Mouse (Mus musculus) liver, postnatal 0 days (tissue): ENCODE data around the gene Filip1l. TPM values are rescaled to one million over a fixed set of nuclear protein-coding genes. Genes with fewer than 3 reads are reported as not detected.

ENCODE experiments used
- ATAC-seq: fragments of 200-750 bp; cut with Nextera tagmentation; 2 replicates; pipeline ENCODE4 v1.8.0; 2017; ENCODE audit warnings: mild to moderate bottlenecking, moderate library complexity
- DNase-seq: peaks from one replicate; pipeline ENCODE4 v3.0.0-alpha.2; 2016
- H3K27ac ChIP-seq: fragments of 300-500 bp; sonication (generic); 2 replicates; pipeline ENCODE4 v1.5.1; 2014; ENCODE audit warnings: antibody characterized with exemption, moderate library complexity, mild to moderate bottlenecking, low read depth
- H3K27me3 ChIP-seq: fragments of 300-500 bp; sonication (generic); 2 replicates; pipeline ENCODE4 v1.6.1; 2014; ENCODE audit warnings: low read length, control low read depth, mixed read lengths; ENCODE audit not compliant: insufficient read depth
- H3K36me3 ChIP-seq: fragments of 300-500 bp; sonication (generic); replicated peaks from 2 replicates; pipeline ENCODE4 v1.6.1; 2014; ENCODE audit warnings: mild to moderate bottlenecking, control low read depth, low read length, moderate library complexity, mixed read lengths; ENCODE audit not compliant: insufficient read depth
- H3K4me1 ChIP-seq: fragments of 300-500 bp; sonication (generic); 2 replicates; pipeline ENCODE4 v1.6.1; 2014; ENCODE audit warnings: antibody characterized with exemption, mild to moderate bottlenecking, control low read depth; ENCODE audit not compliant: insufficient read depth
- H3K4me2 ChIP-seq: fragments of 300-500 bp; sonication (generic); 2 replicates; pipeline ENCODE4 v1.6.1; 2014; ENCODE audit warnings: low read depth, mild to moderate bottlenecking, low read length, moderate library complexity, mixed read lengths
- H3K4me3 ChIP-seq: fragments of 300-500 bp; sonication (generic); 2 replicates; pipeline ENCODE4 v1.5.1; 2014; ENCODE audit warnings: low read depth, low read length
- H3K9ac ChIP-seq: fragments of 300-500 bp; sonication (generic); replicated peaks from 2 replicates; pipeline ENCODE4 v1.6.1; 2014; ENCODE audit warnings: mild to moderate bottlenecking, moderate library complexity
- H3K9me3 ChIP-seq: fragments of 300-500 bp; sonication (generic); 2 replicates; pipeline ENCODE4 v1.6.1; 2016; ENCODE audit warnings: mild to moderate bottlenecking, control low read depth, low read length, mixed read lengths
- CTCF ChIP-seq: sonication (generic); IDR thresholded peaks from 2 replicates; pipeline ENCODE4 v1.5.1; 2016; ENCODE audit warnings: antibody characterized with exemption, low read depth
- EP300 ChIP-seq: IDR thresholded peaks from 2 replicates; pipeline ENCODE4 v1.6.1; 2016; ENCODE audit warnings: antibody characterized with exemption, low read depth, mild to moderate bottlenecking
- WGBS: fragments of 180-500 bp; shearing (Covaris S2); extraction: QIAGEN DNeasy Blood & Tissue Kit; methylation state at CpG from one replicate; pipeline ENCODE4 v1.1.7; 2014; ENCODE audit not compliant: insufficient replicate concordance; 5-methylcytosine and 5-hydroxymethylcytosine counted together
- polyA plus RNA-seq: library from polyadenylated mRNA; unstranded; fragments of >200 nt; fragmentation: Nextera tagmentation; extraction: Ambion mirVana; gene quantifications from 2 replicates; pipeline ENCODE4 v1.2.1, GENCODE M21; 2015

Gene Filip1l
- polyA plus RNA-seq, 1 experiment from 2014 or later: 6.2 TPM

- no peaks in the 10 kb centered on the region for H3K36me3 ChIP-seq
- DNase-seq (no peak), ATAC-seq (no peak)
- H3K27me3 ChIP-seq: no peaks in the 10 kb centered on the region
- no peaks in the 10 kb centered on the region for H3K4me1 ChIP-seq
- 53% methylated on average over 5 of the region's 5 CpGs for WGBS
- TF ChIP-seq CTCF (no peak), EP300 (no peak)
- no peaks in the 10 kb centered on the region for H3K9me3 ChIP-seq
- no peak overlapping the region for H3K4me3 ChIP-seq
- no peak overlapping the region for H3K27ac ChIP-seq
- no peak overlapping the region for H3K9ac ChIP-seq
- H3K4me2 ChIP-seq: no peak overlapping the region
Measured at GRCm38 (mm10) chr16:57502761-57503160, 149.9 kb downstream of the Filip1l start.

DNA sequence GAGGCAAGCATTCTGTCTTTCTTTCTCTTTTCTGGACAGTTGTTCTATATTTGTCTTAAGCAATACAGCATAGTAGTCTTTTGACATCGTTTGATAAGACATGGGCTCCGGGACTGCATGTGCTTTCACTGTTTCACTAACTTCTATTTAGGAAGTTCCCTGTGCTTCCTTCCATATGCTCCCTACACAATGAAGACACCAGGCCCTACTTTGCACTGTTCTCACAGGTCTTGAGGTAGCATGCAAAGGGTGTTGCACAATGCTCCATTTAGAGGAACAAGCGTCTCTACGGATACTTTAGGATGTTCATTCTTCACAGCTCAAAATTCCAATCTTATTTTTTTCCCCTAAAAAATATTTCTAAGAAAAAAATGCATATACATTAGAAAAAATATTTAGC is 151.8 kb downstream of the Filip1l start:
- Histone ChIP-seq H3K4me3 (no peak overlapping the region), H3K4me2 (no peak overlapping the region), H3K27ac (no peak overlapping the region), H3K27me3 (no peaks in the 10 kb centered on the region), H3K9me3 (no peaks in the 10 kb centered on the region), H3K4me1 (no peaks in the 10 kb centered on the region), H3K36me3 (no peaks in the 10 kb centered on the region), H3K9ac (no peak overlapping the region)
- no peak for TF ChIP-seq EP300
- no peak for TF ChIP-seq CTCF
- DNase-seq (no peak), ATAC-seq (no peak)
- 51% methylated on average over 4 of the region's 4 CpGs for WGBS

GRCm38 (mm10) chr16:57506133-57506532 is 153.2 kb downstream of the Filip1l start:
- H3K27me3 ChIP-seq: no peaks in the 10 kb centered on the region
- ATAC-seq: no peak
- 61% methylated on average over 6 of the region's 6 CpGs for WGBS
- H3K36me3 ChIP-seq: no peaks in the 10 kb centered on the region
- no peak overlapping the region for H3K4me3 ChIP-seq
- no peak for DNase-seq
- H3K9ac ChIP-seq: no peak overlapping the region
- no peaks in the 10 kb centered on the region for H3K4me1 ChIP-seq
- no peak for TF ChIP-seq CTCF
- H3K9me3 ChIP-seq: no peaks in the 10 kb centered on the region
- no peak overlapping the region for H3K4me2 ChIP-seq
- no peak overlapping the region for H3K27ac ChIP-seq

GRCm38 (mm10) chr16:57508351-57508750 is 155.5 kb downstream of the Filip1l start:
- Histone ChIP-seq H3K4me1 (no peaks in the 10 kb centered on the region), H3K36me3 (no peaks in the 10 kb centered on the region), H3K4me2 (no peak overlapping the region), H3K27me3 (no peaks in the 10 kb centered on the region), H3K27ac (no peak overlapping the region), H3K9me3 (no peaks in the 10 kb centered on the region), H3K4me3 (no peak overlapping the region), H3K9ac (no peak overlapping the region)
- WGBS: 87% methylated on average over 1 of the region's 1 CpGs
- ATAC-seq (no peak), DNase-seq (no peak)
- TF ChIP-seq EP300: no peak
- no peak for TF ChIP-seq CTCF

GRCm38 (mm10) chr16:57509099-57509498 is 156.2 kb downstream of the Filip1l start:
- no peaks in the 10 kb centered on the region for H3K27me3 ChIP-seq
- no peak overlapping the region for H3K4me3 ChIP-seq
- no peak overlapping the region for H3K4me2 ChIP-seq
- ATAC-seq: no peak
- DNase-seq: no peak
- TF ChIP-seq CTCF: no peak
- TF ChIP-seq EP300: no peak
- no peak overlapping the region for H3K9ac ChIP-seq
- no peaks in the 10 kb centered on the region for H3K36me3 ChIP-seq
- no peaks in the 10 kb centered on the region for H3K9me3 ChIP-seq
- no peak overlapping the region for H3K27ac ChIP-seq
- H3K4me1 ChIP-seq: no peaks in the 10 kb centered on the region
- WGBS: 41% methylated on average over 3 of the region's 3 CpGs

- TF ChIP-seq EP300 (no peak), CTCF (no peak)
- H3K4me2 ChIP-seq: no peak overlapping the region
- H3K4me3 ChIP-seq: no peak overlapping the region
- 84% methylated on average over 7 of the region's 7 CpGs for WGBS
- no peak overlapping the region for H3K27ac ChIP-seq
- no peaks in the 10 kb centered on the region for H3K36me3 ChIP-seq
- H3K9me3 ChIP-seq: no peaks in the 10 kb centered on the region
- no peak for DNase-seq
- no peak overlapping the region for H3K9ac ChIP-seq
- H3K27me3 ChIP-seq: no peaks in the 10 kb centered on the region
- no peak for ATAC-seq
- no peaks in the 10 kb centered on the region for H3K4me1 ChIP-seq
Measured at GRCm38 (mm10) chr16:57513562-57513961, 160.7 kb downstream of the Filip1l start.

DNA sequence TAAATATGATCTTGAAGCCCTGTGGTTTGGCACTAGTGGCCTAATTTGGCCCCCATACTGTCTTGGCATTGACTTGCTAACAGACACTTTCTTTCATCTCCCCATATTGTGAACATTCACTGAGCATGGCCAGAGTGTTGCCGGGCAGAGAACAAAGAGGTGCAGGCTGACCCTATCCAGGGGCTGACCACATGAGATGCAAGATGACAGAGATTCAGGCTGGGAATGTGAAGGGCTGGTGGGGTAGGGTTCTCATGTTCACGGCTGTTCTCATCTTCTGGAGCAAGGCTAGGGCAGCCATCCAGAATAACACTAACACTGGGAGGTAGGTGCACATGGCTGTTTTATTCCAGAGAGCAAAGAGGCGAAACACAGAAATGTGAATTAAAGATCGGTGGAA is 161.5 kb downstream of the Filip1l start:
- no peak for DNase-seq
- 83% methylated on average over 4 of the region's 4 CpGs for WGBS
- no peaks in the 10 kb centered on the region for H3K36me3 ChIP-seq
- no peaks in the 10 kb centered on the region for H3K27me3 ChIP-seq
- no peak for TF ChIP-seq CTCF
- no peak for TF ChIP-seq EP300
- no peak for ATAC-seq
- H3K4me1 ChIP-seq: no peaks in the 10 kb centered on the region
- no peak overlapping the region for H3K4me2 ChIP-seq
- no peak overlapping the region for H3K9ac ChIP-seq
- H3K4me3 ChIP-seq: no peak overlapping the region
- no peak overlapping the region for H3K27ac ChIP-seq
- no peaks in the 10 kb centered on the region for H3K9me3 ChIP-seq
